19 mouse cellular contexts compared by ENCODE assay signal in the genomic region with DNA sequence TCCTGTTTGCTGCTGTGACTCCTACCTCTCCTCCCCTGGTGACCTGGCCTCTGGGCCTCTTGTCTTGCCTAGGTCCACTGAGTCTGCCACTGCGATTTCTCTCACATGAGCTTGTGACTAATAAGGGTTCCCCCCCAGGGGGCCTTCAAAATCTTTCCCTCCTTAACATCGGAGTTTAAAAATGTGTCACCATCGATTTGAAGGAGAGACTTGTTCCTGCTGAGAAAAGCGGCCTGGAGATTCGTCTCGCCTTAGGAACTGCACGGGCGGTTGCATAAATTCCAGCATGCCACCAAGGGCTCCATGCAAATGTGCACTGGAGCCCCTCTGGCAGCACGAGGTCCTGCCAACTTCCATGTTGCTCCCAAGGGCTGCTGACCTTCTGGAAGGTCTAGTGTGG. TPM values are rescaled to one million over a fixed set of nuclear protein-coding genes. Genes with fewer than 3 reads are reported as not detected.
DNase-seq lines count a peak whose midpoint lies in the region; ATAC-seq lines count a peak whose summit lies in the region.
"Had no signal": no experiment of that assay in that cellular context is flagged by ENCODE, and none has a peak within 500 bp of the region (broad histone marks: within the 10 kb centered on the region; RNA-seq: fewer than 3 reads in every experiment).

No protein-coding gene starts in this region.

- peaks cover 5% of the 10 kb centered on the region for H3K4me1 ChIP-seq in embryonic facial prominence, embryonic 13.5 days
- H3K4me1 ChIP-seq in embryonic facial prominence, embryonic 10.5 days: peaks cover 31% of the 10 kb centered on the region
- peaks cover 34% of the 10 kb centered on the region for H3K4me1 ChIP-seq in kidney, embryonic 16.5 days (ENCODE audit: insufficient read depth, low read length)
- peaks cover 49% of the 10 kb centered on the region for H3K4me1 ChIP-seq in kidney, embryonic 15.5 days
- peaks cover 66% of the 10 kb centered on the region for H3K4me1 ChIP-seq in midbrain, embryonic 10.5 days
- peaks cover 10% of the 10 kb centered on the region; the same call in 1 of the 2 replicates for H3K4me1 ChIP-seq in midbrain, embryonic 16.5 days (ENCODE audit: control insufficient read depth, insufficient read depth, low read length)

- ATAC-seq in embryonic facial prominence, embryonic 13.5 days (ENCODE audit: insufficient number of reproducible peaks, insufficient read depth, low FRiP score, low TSS enrichment, low read depth): no peak
- ATAC-seq in kidney, embryonic 16.5 days (ENCODE audit: low FRiP score, low TSS enrichment): no peak
- ATAC-seq in kidney, embryonic 15.5 days (replicated peaks; ENCODE audit: low FRiP score): no peak
- ATAC-seq in midbrain, embryonic 16.5 days: no peak
- ATAC-seq: CD4-positive, CD25-positive, alpha-beta regulatory T cell, adult 4 months; forebrain, embryonic 15.5 days had no signal

- H3K27me3 ChIP-seq in embryonic facial prominence, embryonic 13.5 days: 0 out of 2 replicates have a peak, but pooled peaks cover 3% of the 10 kb centered on the region
- H3K27me3 ChIP-seq in embryonic facial prominence, embryonic 10.5 days (replicated peaks; ENCODE audit: low read depth, poor library complexity, severe bottlenecking): peaks cover 31% of the 10 kb centered on the region
- H3K27me3 ChIP-seq in kidney, embryonic 16.5 days (ENCODE audit: insufficient read depth, low read length): 0 out of 2 replicates have a peak, but pooled peaks cover 8% of the 10 kb centered on the region
- H3K27me3 ChIP-seq in kidney, embryonic 15.5 days: peaks cover 51% of the 10 kb centered on the region
- H3K27me3 ChIP-seq in midbrain, embryonic 10.5 days (ENCODE audit: low read depth, poor library complexity, severe bottlenecking): peaks cover 99% of the 10 kb centered on the region
- peaks cover 2% of the 10 kb centered on the region for H3K27me3 ChIP-seq in midbrain, embryonic 16.5 days (ENCODE audit: control insufficient read depth, insufficient read depth, low read depth, low read length)
- H3K27me3 ChIP-seq: forebrain, embryonic 15.5 days; heart, embryonic 13.5 days had no signal

- H3K4me3 ChIP-seq in embryonic facial prominence, embryonic 13.5 days: no peak overlapping the region
- H3K4me3 ChIP-seq in embryonic facial prominence, embryonic 10.5 days: no peak overlapping the region
- no peak overlapping the region for H3K4me3 ChIP-seq in kidney, embryonic 16.5 days (ENCODE audit: low read length)
- no peak overlapping the region for H3K4me3 ChIP-seq in kidney, embryonic 15.5 days (replicated peaks)
- no peak overlapping the region for H3K4me3 ChIP-seq in midbrain, embryonic 10.5 days
- H3K4me3 ChIP-seq in midbrain, embryonic 16.5 days (ENCODE audit: low read depth, low read length): no peak overlapping the region
- H3K4me3 ChIP-seq: forebrain, embryonic 15.5 days; heart, embryonic 13.5 days; hindbrain, embryonic 12.5 days had no signal

- 46% methylated on average over 9 of the region's 9 CpGs for WGBS in embryonic facial prominence, embryonic 13.5 days
- 64% methylated on average over 9 of the region's 9 CpGs for WGBS in embryonic facial prominence, embryonic 10.5 days
- WGBS in kidney, embryonic 16.5 days: 41% methylated on average over 9 of the region's 9 CpGs
- 39% methylated on average over 9 of the region's 9 CpGs for whole genome bisulfite sequencing in kidney, embryonic 15.5 days
- 69% methylated on average over 9 of the region's 9 CpGs for WGBS in midbrain, embryonic 10.5 days
- WGBS in midbrain, embryonic 16.5 days: 31% methylated on average over 9 of the region's 9 CpGs

- no peaks in the 10 kb centered on the region for H3K9me3 ChIP-seq in embryonic facial prominence, embryonic 13.5 days
- no peaks in the 10 kb centered on the region for H3K9me3 ChIP-seq in embryonic facial prominence, embryonic 10.5 days
- no peaks in the 10 kb centered on the region for H3K9me3 ChIP-seq in kidney, embryonic 16.5 days (ENCODE audit: low read length)
- H3K9me3 ChIP-seq in kidney, embryonic 15.5 days (replicated peaks): no peaks in the 10 kb centered on the region
- H3K9me3 ChIP-seq in midbrain, embryonic 10.5 days (replicated peaks): no peaks in the 10 kb centered on the region
- no peaks in the 10 kb centered on the region for H3K9me3 ChIP-seq in midbrain, embryonic 16.5 days (replicated peaks; ENCODE audit: control insufficient read depth, low read length, poor library complexity, severe bottlenecking)
- H3K9me3 ChIP-seq: forebrain, embryonic 15.5 days; G1E; heart, embryonic 13.5 days; hindbrain, embryonic 12.5 days had no signal

- no peak for DNase-seq in embryonic facial prominence, embryonic 10.5 days (ENCODE audit: low spot score)
- DNase-seq in midbrain, embryonic 10.5 days (ENCODE audit: low spot score): no peak
- DNase-seq in retina, postnatal 1 day: peak; percentile 64
- no peak for DNase-seq in retina, embryonic 14.5 days (ENCODE audit: low spot score)
- DNase-seq: adrenal gland, adult 8-10 months; adrenal gland, postnatal 36 days; B cell, adult 2 months; cerebellum, adult 2 months; gastrocnemius, postnatal 36 days; heart, postnatal 36 days had no signal

- no peak overlapping the region for H3K4me2 ChIP-seq in embryonic facial prominence, embryonic 13.5 days
- no peak overlapping the region for H3K4me2 ChIP-seq in kidney, embryonic 16.5 days (replicated peaks; ENCODE audit: low read depth, low read length)
- no peak overlapping the region for H3K4me2 ChIP-seq in kidney, embryonic 15.5 days
- H3K4me2 ChIP-seq in midbrain, embryonic 16.5 days (ENCODE audit: low read length): no peak overlapping the region
- H3K4me2 ChIP-seq: forebrain, embryonic 15.5 days; heart, embryonic 13.5 days; hindbrain, embryonic 12.5 days had no signal

- H3K27ac ChIP-seq in embryonic facial prominence, embryonic 13.5 days: no peak overlapping the region
- H3K27ac ChIP-seq in embryonic facial prominence, embryonic 10.5 days (replicated peaks): no peak overlapping the region
- peak overlapping the region; percentile 37; the same call in 1 of the 2 replicates for H3K27ac ChIP-seq in kidney, embryonic 16.5 days (ENCODE audit: low read length)
- no peak overlapping the region for H3K27ac ChIP-seq in kidney, embryonic 15.5 days
- 0 out of 2 replicates have a peak overlapping the region, but pooled peaks have one; percentile 23 for H3K27ac ChIP-seq in midbrain, embryonic 10.5 days (replicated peaks)
- no peak overlapping the region for H3K27ac ChIP-seq in midbrain, embryonic 16.5 days (ENCODE audit: low read length)
- H3K27ac ChIP-seq: forebrain, embryonic 15.5 days; heart, embryonic 13.5 days; hindbrain, embryonic 12.5 days had no signal

- H3K36me3 ChIP-seq in embryonic facial prominence, embryonic 13.5 days: no peaks in the 10 kb centered on the region
- no peaks in the 10 kb centered on the region for H3K36me3 ChIP-seq in embryonic facial prominence, embryonic 10.5 days (replicated peaks)
- H3K36me3 ChIP-seq in kidney, embryonic 16.5 days (ENCODE audit: insufficient read depth, low read length): no peaks in the 10 kb centered on the region
- no peaks in the 10 kb centered on the region for H3K36me3 ChIP-seq in kidney, embryonic 15.5 days
- no peaks in the 10 kb centered on the region for H3K36me3 ChIP-seq in midbrain, embryonic 10.5 days
- no peaks in the 10 kb centered on the region for H3K36me3 ChIP-seq in midbrain, embryonic 16.5 days (ENCODE audit: control insufficient read depth, insufficient read depth, low read length)
- H3K36me3 ChIP-seq: forebrain, embryonic 15.5 days; G1E; heart, embryonic 13.5 days; hindbrain, embryonic 12.5 days had no signal

- H3K9ac ChIP-seq in embryonic facial prominence, embryonic 13.5 days: 0 out of 2 replicates have a peak overlapping the region, but pooled peaks have one; percentile 2
- H3K9ac ChIP-seq in kidney, embryonic 16.5 days (replicated peaks; ENCODE audit: low read length): no peak overlapping the region; the same call in 1 of the 2 replicates
- no peak overlapping the region for H3K9ac ChIP-seq in kidney, embryonic 15.5 days
- no peak overlapping the region for H3K9ac ChIP-seq in midbrain, embryonic 16.5 days (ENCODE audit: low read depth, low read length)
- H3K9ac ChIP-seq: forebrain, embryonic 15.5 days; heart, embryonic 13.5 days; hindbrain, embryonic 12.5 days had no signal

RNA-seq across cellular contexts. Expression of a gene that starts 21.1 kb away (rescaled TPM):
- polyA plus RNA-seq in embryonic facial prominence, embryonic 13.5 days (2015; fragmentation: Nextera tagmentation; extraction: Ambion mirVana): 7.1 and 9.0 TPM in 2 replicates
- polyA plus RNA-seq in embryonic facial prominence, embryonic 10.5 days (2016; fragmentation: Nextera tagmentation; extraction: Ambion mirVana): 5.0 and 5.4 TPM in 2 replicates
- 15.6 and 16.4 TPM in 2 replicates for polyA plus RNA-seq in kidney, embryonic 16.5 days (2015; fragmentation: Nextera tagmentation; extraction: Ambion mirVana)
- 13.9 and 14.8 TPM in 2 replicates for polyA plus RNA-seq in kidney, embryonic 15.5 days (2015; fragmentation: Nextera tagmentation; extraction: Ambion mirVana)
- 2.2 and 2.9 TPM in 2 replicates for polyA plus RNA-seq in midbrain, embryonic 10.5 days (2016; fragmentation: Nextera tagmentation; extraction: Ambion mirVana)
- polyA plus RNA-seq in midbrain, embryonic 16.5 days (2015; fragmentation: Nextera tagmentation; extraction: Ambion mirVana): 4.4 and 5.9 TPM in 2 replicates

RNA-seq across cellular contexts. Expression of a gene that starts 27.9 kb away (rescaled TPM):
- polyA plus RNA-seq in embryonic facial prominence, embryonic 13.5 days (2015; fragmentation: Nextera tagmentation; extraction: Ambion mirVana): 13.0 and 13.6 TPM in 2 replicates
- 2.5 and 2.9 TPM in 2 replicates for polyA plus RNA-seq in embryonic facial prominence, embryonic 10.5 days (2016; fragmentation: Nextera tagmentation; extraction: Ambion mirVana)
- polyA plus RNA-seq in kidney, embryonic 16.5 days (2015; fragmentation: Nextera tagmentation; extraction: Ambion mirVana): 5.4 and 6.8 TPM in 2 replicates
- 4.4 and 5.0 TPM in 2 replicates for polyA plus RNA-seq in kidney, embryonic 15.5 days (2015; fragmentation: Nextera tagmentation; extraction: Ambion mirVana)
- polyA plus RNA-seq in midbrain, embryonic 10.5 days (2016; fragmentation: Nextera tagmentation; extraction: Ambion mirVana): 6.0 and 7.5 TPM in 2 replicates
- polyA plus RNA-seq in midbrain, embryonic 16.5 days (2015; fragmentation: Nextera tagmentation; extraction: Ambion mirVana): 11.6 and 12.0 TPM in 2 replicates
- polyA plus RNA-seq: G1E had no signal

RNA-seq across cellular contexts. Expression of a gene that starts 37.9 kb away (rescaled TPM):
- polyA plus RNA-seq in embryonic facial prominence, embryonic 13.5 days (2015; fragmentation: Nextera tagmentation; extraction: Ambion mirVana): 211 and 240 TPM in 2 replicates
- 453 and 489 TPM in 2 replicates for polyA plus RNA-seq in embryonic facial prominence, embryonic 10.5 days (2016; fragmentation: Nextera tagmentation; extraction: Ambion mirVana)
- polyA plus RNA-seq in kidney, embryonic 16.5 days (2015; fragmentation: Nextera tagmentation; extraction: Ambion mirVana): 305 and 314 TPM in 2 replicates
- 290 and 298 TPM in 2 replicates for polyA plus RNA-seq in kidney, embryonic 15.5 days (2015; fragmentation: Nextera tagmentation; extraction: Ambion mirVana)
- 427 and 470 TPM in 2 replicates for polyA plus RNA-seq in midbrain, embryonic 10.5 days (2016; fragmentation: Nextera tagmentation; extraction: Ambion mirVana)
- polyA plus RNA-seq in midbrain, embryonic 16.5 days (2015; fragmentation: Nextera tagmentation; extraction: Ambion mirVana): 204 and 211 TPM in 2 replicates

RNA-seq across cellular contexts. Expression of a gene that starts 58.4 kb away (rescaled TPM):
- polyA plus RNA-seq in embryonic facial prominence, embryonic 13.5 days (2015; fragmentation: Nextera tagmentation; extraction: Ambion mirVana): 6.9 and 7.9 TPM in 2 replicates
- polyA plus RNA-seq in embryonic facial prominence, embryonic 10.5 days (2016; fragmentation: Nextera tagmentation; extraction: Ambion mirVana): 7.1 and 8.0 TPM in 2 replicates
- 5.7 and 6.4 TPM in 2 replicates for polyA plus RNA-seq in kidney, embryonic 16.5 days (2015; fragmentation: Nextera tagmentation; extraction: Ambion mirVana)
- polyA plus RNA-seq in kidney, embryonic 15.5 days (2015; fragmentation: Nextera tagmentation; extraction: Ambion mirVana): 6.9 and 8.3 TPM in 2 replicates
- polyA plus RNA-seq in midbrain, embryonic 10.5 days (2016; fragmentation: Nextera tagmentation; extraction: Ambion mirVana): 8.5 and 10.3 TPM in 2 replicates
- 3.0 and 3.5 TPM in 2 replicates for polyA plus RNA-seq in midbrain, embryonic 16.5 days (2015; fragmentation: Nextera tagmentation; extraction: Ambion mirVana)

Comparison
In these comparisons a context has a peak if more than half of its experiments do, and no peak if none do; other contexts are left out.
1. H3K27ac ChIP-seq: peak in kidney, embryonic 16.5 days (single experiment) and midbrain, embryonic 10.5 days (single experiment); none in embryonic facial prominence, embryonic 13.5 days (single experiment), embryonic facial prominence, embryonic 10.5 days (single experiment), kidney, embryonic 15.5 days (single experiment) and midbrain, embryonic 16.5 days (single experiment).